Mouse (Mus musculus): Measurements from ENCODE around the gene Suclg1. TPM values are rescaled to one million over a fixed set of nuclear protein-coding genes. Genes with fewer than 3 reads are reported as not detected.
A peak's percentile ranks its signal among the peaks of the same experiment; 100 is the strongest.

Suclg1 gene
- polyA plus RNA-seq, 1 experiment from 2014 or later = 290 TPM

- 67% methylated on average over 9 of the region's 9 CpGs for WGBS
- 0 out of 2 replicates have a peak, but pooled peaks cover 5% of the 10 kb centered on the region for H3K36me3 ChIP-seq
- H3K9me3 ChIP-seq = no peaks in the 10 kb centered on the region
- no peaks in the 10 kb centered on the region for H3K27me3 ChIP-seq (replicated peaks)
- H3K4me2 ChIP-seq (replicated peaks) = no peak overlapping the region
- ATAC-seq = no peak
- no peak overlapping the region for H3K27ac ChIP-seq
- H3K4me3 ChIP-seq (replicated peaks) = no peak overlapping the region
- no peaks in the 10 kb centered on the region for H3K4me1 ChIP-seq (replicated peaks)
- no peak overlapping the region for H3K9ac ChIP-seq
Observed at GRCm38 (mm10) chr6:73280546-73281115, 32.4 kb downstream of the Suclg1 start.

GRCm38 (mm10) chr6:73286326-73286725 lies 38.1 kb downstream of the Suclg1 start:
- no peak overlapping the region for H3K27ac ChIP-seq
- 97% methylated on average over 2 of the region's 2 CpGs for WGBS
- no peak for ATAC-seq

GRCm38 (mm10) chr6:73306837-73307236 lies 58.7 kb downstream of the Suclg1 start:
- 63% methylated on average over 6 of the region's 6 CpGs for WGBS
- Histone ChIP-seq H3K4me2 (replicated peaks) (no peak overlapping the region), H3K4me1 (replicated peaks) (no peaks in the 10 kb centered on the region), H3K9ac (no peak overlapping the region), H3K27ac (no peak overlapping the region), H3K9me3 (no peaks in the 10 kb centered on the region), H3K36me3 (no peaks in the 10 kb centered on the region), H3K27me3 (replicated peaks) (no peaks in the 10 kb centered on the region), H3K4me3 (replicated peaks) (no peak overlapping the region)
- no peak for ATAC-seq

More at GRCm38 (mm10) chr6:73286326-73286725, 38.1 kb downstream of the Suclg1 start:
- Histone ChIP-seq H3K9me3 (no peaks in the 10 kb centered on the region), H3K4me3 (replicated peaks) (no peak overlapping the region), H3K27me3 (replicated peaks) (no peaks in the 10 kb centered on the region), H3K36me3 (no peaks in the 10 kb centered on the region), H3K9ac (no peak overlapping the region), H3K4me2 (replicated peaks) (no peak overlapping the region), H3K4me1 (replicated peaks) (no peaks in the 10 kb centered on the region)

GRCm38 (mm10) chr6:73308685-73309520 lies 60.7 kb downstream of the Suclg1 start:
- Histone ChIP-seq H3K27me3 (replicated peaks) (no peaks in the 10 kb centered on the region), H3K27ac (no peak overlapping the region), H3K4me3 (replicated peaks) (no peak overlapping the region), H3K36me3 (no peaks in the 10 kb centered on the region), H3K9ac (no peak overlapping the region), H3K9me3 (no peaks in the 10 kb centered on the region), H3K4me2 (replicated peaks) (no peak overlapping the region), H3K4me1 (replicated peaks) (no peaks in the 10 kb centered on the region)
- WGBS = 78% methylated on average over 10 of the region's 10 CpGs
- ATAC-seq = no peak

GRCm38 (mm10) chr6:73311335-73311734 lies 63.2 kb downstream of the Suclg1 start:
- Histone ChIP-seq H3K27me3 (replicated peaks) (no peaks in the 10 kb centered on the region), H3K4me1 (replicated peaks) (no peaks in the 10 kb centered on the region), H3K4me3 (replicated peaks) (no peak overlapping the region), H3K9me3 (no peaks in the 10 kb centered on the region), H3K9ac (no peak overlapping the region), H3K36me3 (no peaks in the 10 kb centered on the region), H3K27ac (no peak overlapping the region), H3K4me2 (replicated peaks) (no peak overlapping the region)
- 70% methylated on average over 6 of the region's 6 CpGs for WGBS
- no peak for ATAC-seq

- no peak for ATAC-seq
- no peaks in the 10 kb centered on the region for H3K27me3 ChIP-seq (replicated peaks)
- H3K4me2 ChIP-seq (replicated peaks) = no peak overlapping the region
- H3K4me1 ChIP-seq (replicated peaks) = no peaks in the 10 kb centered on the region
- no peaks in the 10 kb centered on the region for H3K9me3 ChIP-seq
- no peak overlapping the region for H3K27ac ChIP-seq
- H3K9ac ChIP-seq = no peak overlapping the region
- H3K4me3 ChIP-seq (replicated peaks) = no peak overlapping the region
- H3K36me3 ChIP-seq = no peaks in the 10 kb centered on the region
- 91% methylated on average over 7 of the region's 7 CpGs for WGBS
Observed at GRCm38 (mm10) chr6:73311786-73312185, 63.6 kb downstream of the Suclg1 start.

GRCm38 (mm10) chr6:73314923-73315603 lies 66.9 kb downstream of the Suclg1 start:
- Histone ChIP-seq H3K36me3 (no peaks in the 10 kb centered on the region), H3K27me3 (replicated peaks) (no peaks in the 10 kb centered on the region), H3K9me3 (no peaks in the 10 kb centered on the region), H3K4me2 (replicated peaks) (peak overlapping the region; percentile 78), H3K4me1 (replicated peaks) (no peaks in the 10 kb centered on the region), H3K4me3 (replicated peaks) (peak overlapping the region; percentile 38), H3K27ac (peak overlapping the region; percentile 48; the same call in 1 of the 2 replicates), H3K9ac (peak overlapping the region; percentile 52)
- WGBS = under 1% methylated on average over 17 of the region's 17 CpGs
- ATAC-seq = peak; percentile 90

- Histone ChIP-seq H3K4me3 (replicated peaks) (no peak overlapping the region), H3K36me3 (no peaks in the 10 kb centered on the region), H3K27me3 (replicated peaks) (no peaks in the 10 kb centered on the region), H3K4me1 (replicated peaks) (no peaks in the 10 kb centered on the region), H3K9ac (no peak overlapping the region), H3K27ac (no peak overlapping the region), H3K4me2 (replicated peaks) (no peak overlapping the region), H3K9me3 (no peaks in the 10 kb centered on the region)
- no peak for ATAC-seq
- 82% methylated on average over 2 of the region's 2 CpGs for WGBS
Observed at GRCm38 (mm10) chr6:73322306-73322705, 74.1 kb downstream of the Suclg1 start.

Other genes starting within 250 kb of the Suclg1 start
- gene Dnah6, start 26.7 kb upstream of the Suclg1 start, polyA plus RNA-seq (2015; fragmentation: Nextera tagmentation; extraction: Ambion mirVana) = 0.03 and 0.08 TPM in 2 replicates
- gene 4931417E11Rik, start 221.3 kb downstream of the Suclg1 start, polyA plus RNA-seq (2015; fragmentation: Nextera tagmentation; extraction: Ambion mirVana) = not detected in 2 replicates

All from intestine, embryonic 15.5 days (tissue).